Mouse (Mus musculus) left cerebral cortex, adult 11 months (tissue): ENCODE measurements at regions not wholly inside any gene's neighbourhood (a gene's known extent, or its start where the extent isn't known, plus 50 kb on each side); places are given as distances from the start of the nearest gene placed in this dataset.

Source experiments
- DNase-seq: peaks from one replicate; pipeline ENCODE4 v3.0.0; 2022; ENCODE audit warnings: low spot score

DNA sequence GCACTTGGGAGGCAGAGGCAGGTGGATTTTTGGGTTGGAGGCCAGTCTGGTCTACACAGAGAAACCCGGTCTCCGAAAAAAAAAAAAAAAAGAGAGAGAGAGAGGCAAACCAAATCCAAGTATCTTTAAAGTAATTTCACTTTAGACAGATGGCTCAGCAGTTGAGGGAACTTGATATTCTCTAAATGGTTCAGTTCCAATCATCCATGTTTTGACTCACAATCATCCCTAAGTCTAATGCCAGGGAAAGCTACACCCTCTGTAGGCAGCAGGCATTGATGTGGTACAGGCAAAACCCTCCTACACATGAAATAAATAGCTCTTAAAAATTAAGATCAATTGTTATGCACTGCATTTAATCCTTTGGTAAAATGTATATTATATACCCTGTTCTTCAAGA, 248.8 kb upstream of the Gm5152 start:
- DNase-seq: no peak

- no peak for DNase-seq
These were observed 231.7 kb upstream of the Gm5152 start for GRCm38 (mm10) chr5:10478073-10478472.

DNA sequence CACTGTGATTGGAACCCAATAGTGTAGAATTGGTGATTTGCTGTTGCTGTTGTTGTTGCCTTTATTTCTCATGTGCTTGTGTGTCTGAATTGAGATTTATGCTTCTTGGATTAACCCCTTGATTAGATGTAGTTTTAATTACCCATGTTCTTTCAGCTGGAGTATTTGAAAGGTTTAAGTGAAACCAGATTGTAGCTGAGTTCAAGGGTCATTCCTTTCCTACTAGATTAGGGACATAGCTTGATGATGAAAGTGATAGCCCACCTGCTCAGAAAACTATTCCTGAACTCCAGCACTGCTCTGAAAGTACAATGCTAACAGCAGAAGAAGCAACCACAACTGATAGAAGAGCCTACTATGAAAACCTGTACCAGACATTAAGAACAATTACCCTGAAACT, 231.1 kb upstream of the Gm5152 start:
- DNase-seq: no peak

DNA sequence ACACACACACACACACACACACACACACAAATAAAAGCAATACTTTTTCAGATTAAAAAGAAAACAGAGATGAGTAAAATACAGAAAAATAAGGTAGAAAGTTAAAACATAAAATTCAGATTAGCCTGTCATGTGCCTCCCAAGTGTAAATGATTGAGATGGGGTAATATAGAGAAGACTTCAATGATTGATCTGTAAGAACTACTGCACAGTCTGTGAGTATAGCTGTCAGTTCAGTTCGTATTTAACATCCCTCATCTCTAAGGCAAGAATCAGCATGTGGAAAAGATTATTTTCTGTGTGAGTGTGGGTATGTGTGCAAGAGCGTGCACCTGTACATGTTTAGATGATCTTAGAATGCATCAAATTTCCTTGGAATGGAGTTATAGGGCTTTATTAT, 200.3 kb upstream of the Gm5152 start:
- DNase-seq: no peak

GRCm38 (mm10) chr5:10417691-10418217, 171.4 kb upstream of the Gm5152 start:
- DNase-seq: no peak

DNA sequence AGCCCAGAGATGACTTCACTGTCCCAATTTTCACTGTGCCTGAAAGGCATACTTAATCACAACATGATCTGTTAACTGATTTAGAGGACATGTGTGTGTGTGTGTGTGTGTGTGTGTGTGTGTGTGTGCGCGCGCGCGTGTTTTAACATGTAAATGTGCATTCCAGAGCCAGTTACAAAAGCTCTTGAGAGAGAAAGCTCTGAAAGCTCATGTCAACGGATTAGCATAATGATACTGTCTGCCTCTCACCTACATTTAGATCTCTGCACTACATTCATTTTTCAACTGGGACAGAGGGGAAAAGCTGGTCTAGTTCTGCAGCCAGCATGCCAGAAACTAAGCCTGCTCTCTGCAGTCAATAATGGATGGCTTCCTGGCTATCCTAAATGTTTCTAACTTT, 170.6 kb upstream of the Gm5152 start:
- no peak for DNase-seq

DNA sequence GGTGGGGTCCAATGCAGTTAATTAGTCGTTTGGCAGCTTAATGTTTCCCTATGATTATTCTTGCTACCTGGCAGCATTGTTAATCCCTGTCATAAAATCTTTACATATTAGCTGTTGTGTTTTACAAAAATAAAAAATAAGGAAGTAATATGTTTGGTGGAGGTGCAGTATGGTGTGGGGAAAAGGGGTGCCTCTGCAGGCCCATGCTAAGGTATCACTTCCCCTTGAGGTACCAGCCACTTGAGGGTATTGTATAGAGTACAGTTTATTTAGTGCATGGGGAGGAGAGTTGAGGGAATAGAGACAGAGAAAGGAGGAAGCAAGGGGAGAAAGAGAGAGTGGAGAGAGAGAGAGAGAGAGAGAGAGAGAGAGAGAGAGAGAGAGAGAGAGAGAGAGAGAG, 167.7 kb upstream of the Gm5152 start:
- no peak for DNase-seq

DNA sequence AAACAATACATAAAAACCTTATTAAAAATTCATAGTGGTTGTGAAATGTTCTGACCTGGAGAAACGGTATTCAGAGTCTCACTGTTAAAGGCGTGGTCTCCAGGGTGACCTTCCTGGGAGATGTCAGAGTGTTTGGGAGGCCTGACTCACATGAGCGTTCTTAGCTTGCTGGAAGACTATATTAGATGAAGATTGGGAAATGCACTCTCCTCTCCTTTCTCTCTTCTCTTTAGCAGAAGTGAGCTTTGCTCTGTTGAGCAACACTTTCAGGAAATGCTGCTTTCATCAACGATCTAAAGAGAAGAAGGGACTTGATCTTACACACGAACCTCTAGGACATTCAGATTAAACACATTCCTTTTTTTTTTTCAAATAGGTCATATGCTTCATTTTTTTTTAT, 147.2 kb upstream of the Gm5152 start:
- no peak for DNase-seq

- peak; percentile 1 for DNase-seq
These were observed 142.7 kb upstream of the Gm5152 start for GRCm38 (mm10) chr5:10388991-10389390.

GRCm38 (mm10) chr5:10352126-10352525, 105.8 kb upstream of the Gm5152 start:
- no peak for DNase-seq

DNA sequence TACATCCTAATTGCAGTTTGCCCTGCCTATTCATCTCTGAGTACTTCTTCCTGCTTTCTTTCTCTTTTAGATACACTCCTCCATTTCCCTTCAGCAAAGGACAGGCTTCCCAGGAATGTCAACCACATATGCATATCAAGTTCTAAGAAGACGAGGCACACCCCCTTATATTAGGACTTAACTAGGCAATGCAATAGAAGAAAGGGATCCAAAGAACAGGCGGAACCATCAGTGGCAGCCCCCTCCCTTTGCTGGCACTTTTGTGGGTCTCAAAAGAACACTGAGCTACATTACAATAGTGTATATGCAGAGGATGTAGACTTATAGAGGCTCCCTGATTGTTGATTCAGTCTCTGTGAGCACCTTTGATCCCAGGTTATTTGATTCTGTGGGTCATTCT, 74.3 kb upstream of the Gm5152 start:
- no peak for DNase-seq
